Mouse (Mus musculus): ENCODE results near the gene Aldoart2. TPM values are rescaled to one million over a fixed set of nuclear protein-coding genes. Genes with fewer than 3 reads are reported as not detected.
A peak's percentile ranks its signal among the peaks of the same experiment; 100 is the strongest.

The Aldoart2 gene
- polyA plus RNA-seq, 1 experiment: 0.07 TPM

GRCm38 (mm10) chr12:55598537-55598886, 33.5 kb downstream of the Aldoart2 start:
- no peak for TF ChIP-seq CTCF (IDR thresholded peaks at IDR 0.05; ENCODE audit: borderline replicate concordance, extremely low read depth, insufficient read depth, insufficient read length)
- TF ChIP-seq POLR2A (IDR thresholded peaks at IDR 0.05; ENCODE audit: borderline replicate concordance, extremely low read depth, insufficient read depth, insufficient read length, poor library complexity, severe bottlenecking): no peak
- DNase-seq (ENCODE audit: low read depth): peak; percentile 58

GRCm38 (mm10) chr12:55598887-55599561, 34.0 kb downstream of the Aldoart2 start, which contains the start of gene Insm2:
Insm2 (plus strand) TSS chr12:55599427.
- no peak for TF ChIP-seq CTCF (IDR thresholded peaks at IDR 0.05; ENCODE audit: borderline replicate concordance, extremely low read depth, insufficient read depth, insufficient read length)
- TF ChIP-seq POLR2A (IDR thresholded peaks at IDR 0.05; ENCODE audit: borderline replicate concordance, extremely low read depth, insufficient read depth, insufficient read length, poor library complexity, severe bottlenecking): no peak
- DNase-seq (ENCODE audit: low read depth): peak; percentile 40

GRCm38 (mm10) chr12:55599639-55600502, 34.8 kb downstream of the Aldoart2 start:
- TF ChIP-seq CTCF (IDR thresholded peaks at IDR 0.05; ENCODE audit: borderline replicate concordance, extremely low read depth, insufficient read depth, insufficient read length) (no peak), POLR2A (IDR thresholded peaks at IDR 0.05; ENCODE audit: borderline replicate concordance, extremely low read depth, insufficient read depth, insufficient read length, poor library complexity, severe bottlenecking) (no peak)
- DNase-seq (ENCODE audit: low read depth): peak; percentile 51

GRCm38 (mm10) chr12:55600503-55600994, 35.5 kb downstream of the Aldoart2 start:
- TF ChIP-seq CTCF (IDR thresholded peaks at IDR 0.05; ENCODE audit: borderline replicate concordance, extremely low read depth, insufficient read depth, insufficient read length) (no peak), POLR2A (IDR thresholded peaks at IDR 0.05; ENCODE audit: borderline replicate concordance, extremely low read depth, insufficient read depth, insufficient read length, poor library complexity, severe bottlenecking) (no peak)

GRCm38 (mm10) chr12:55604411-55604810, 39.4 kb downstream of the Aldoart2 start:
- DNase-seq (ENCODE audit: low read depth): no peak
- no peak for TF ChIP-seq POLR2A (IDR thresholded peaks at IDR 0.05; ENCODE audit: borderline replicate concordance, extremely low read depth, insufficient read depth, insufficient read length, poor library complexity, severe bottlenecking)
- no peak for TF ChIP-seq CTCF (IDR thresholded peaks at IDR 0.05; ENCODE audit: borderline replicate concordance, extremely low read depth, insufficient read depth, insufficient read length)

More at GRCm38 (mm10) chr12:55600503-55600994, 35.5 kb downstream of the Aldoart2 start:
- no peak for DNase-seq (ENCODE audit: low read depth)

- peak; percentile 31 for DNase-seq (ENCODE audit: low read depth)
- TF ChIP-seq CTCF (IDR thresholded peaks at IDR 0.05; ENCODE audit: borderline replicate concordance, extremely low read depth, insufficient read depth, insufficient read length) (no peak), POLR2A (IDR thresholded peaks at IDR 0.05; ENCODE audit: borderline replicate concordance, extremely low read depth, insufficient read depth, insufficient read length, poor library complexity, severe bottlenecking) (no peak)
Observed at GRCm38 (mm10) chr12:55607902-55608301, 42.9 kb downstream of the Aldoart2 start.

- TF ChIP-seq CTCF (IDR thresholded peaks at IDR 0.05; ENCODE audit: borderline replicate concordance, extremely low read depth, insufficient read depth, insufficient read length) (no peak), POLR2A (IDR thresholded peaks at IDR 0.05; ENCODE audit: borderline replicate concordance, extremely low read depth, insufficient read depth, insufficient read length, poor library complexity, severe bottlenecking) (no peak)
- DNase-seq (ENCODE audit: low read depth): no peak
Observed at GRCm38 (mm10) chr12:55610812-55611211, 45.8 kb downstream of the Aldoart2 start.

Other genes with a start within 250 kb of the Aldoart2 start
- gene Psma6, start 181.0 kb upstream of the Aldoart2 start, polyA plus RNA-seq (2012; rRNA removed): 162 and 181 TPM in 2 replicates
- gene Nfkbia, start 72.6 kb upstream of the Aldoart2 start, polyA plus RNA-seq (2012; rRNA removed): 41.0 and 46.0 TPM in 2 replicates
- 1.1 and 2.0 TPM in 2 replicates for gene Insm2, start 34.2 kb downstream of the Aldoart2 start, polyA plus RNA-seq (2012; rRNA removed)